8 mouse cellular contexts compared by ENCODE assay signal in genomic region chr8:105900180-105900940, GRCm38 (mm10). TPM values are rescaled to one million over a fixed set of nuclear protein-coding genes. Genes with fewer than 3 reads are reported as not detected.
DNase-seq lines count a peak whose midpoint lies in the region; ATAC-seq lines count a peak whose summit lies in the region.

TSS of gene Pskh1 (plus strand) at chr8:105900441.

- WGBS in lung, embryonic 16.5 days = 0% methylated on average over 68 of the region's 68 CpGs

- H3K9ac ChIP-seq in lung, embryonic 16.5 days (ENCODE audit: low read length) = peak within 1 kb of the TSS; percentile 97

- DNase-seq in MEL-GATA-1-ER (ENCODE audit: extremely low read depth, low read depth) = peak; percentile 82
- peak; percentile 93 for DNase-seq in cerebellum, adult 8-10 months
- peak; percentile 96 for DNase-seq in forelimb bud, embryonic 11.5 days (ENCODE audit: low read depth, low spot score)
- DNase-seq in layer of hippocampus, adult 9-10 months (ENCODE audit: low spot score) = peak; percentile 57
- peak; percentile 92 for DNase-seq in ovary, postnatal 10 days (ENCODE audit: low spot score)
- DNase-seq in thymus, postnatal 10 days (ENCODE audit: low spot score in 2 of 2) = peak; percentile 89 to 93

- H3K9me3 ChIP-seq in lung, embryonic 16.5 days (ENCODE audit: control insufficient read depth, low read length) = no peaks in the 10 kb centered on the region

- no peaks in the 10 kb centered on the region for H3K27me3 ChIP-seq in lung, embryonic 16.5 days (ENCODE audit: control insufficient read depth, insufficient read depth, low read depth, low read length)

- peak within 1 kb of the TSS; percentile 85 for H3K27ac ChIP-seq in lung, embryonic 16.5 days (ENCODE audit: low read length)

- H3K4me1 ChIP-seq in lung, embryonic 16.5 days (replicated peaks; ENCODE audit: control insufficient read depth, insufficient read depth, low read length) = peaks cover 7% of the 10 kb centered on the region

- H3K4me2 ChIP-seq in lung, embryonic 16.5 days (ENCODE audit: low read depth, low read length) = peak within 1 kb of the TSS; percentile 79

- H3K36me3 ChIP-seq in lung, embryonic 16.5 days (ENCODE audit: control insufficient read depth, insufficient read depth, low read length) = 0 out of 2 replicates have a peak, but pooled peaks cover 2% of the 10 kb centered on the region

- peak within 1 kb of the TSS; percentile 85 for H3K4me3 ChIP-seq in lung, embryonic 16.5 days (ENCODE audit: low read length)

- peak; percentile 95 to 96 for ATAC-seq in hematopoietic stem cell, adult 5-6 weeks (replicated peaks in 1 of 2; ENCODE audit: insufficient read depth in 1 of 2, low FRiP score in 2 of 2, low TSS enrichment in 1 of 2, low read depth in 1 of 2, poor library complexity in 2 of 2, severe bottlenecking in 2 of 2)
- ATAC-seq in lung, embryonic 16.5 days (ENCODE audit: low read depth) = peak; percentile 98

RNA-seq across cellular contexts. Expression of gene Pskh1, which starts in this region (rescaled TPM):
- total RNA-seq in hematopoietic stem cell, adult 5-6 weeks (2017) = 23.3 and 27.5 TPM in 2 replicates
- polyA plus RNA-seq in lung, embryonic 16.5 days (2015; fragmentation: Nextera tagmentation; extraction: Ambion mirVana) = 34.0 and 34.9 TPM in 2 replicates

Comparison
In these comparisons a context has a peak if more than half of its experiments do, and no peak if none do; other contexts are left out.
1. Peak in every context shown above with its lines: DNase-seq, ATAC-seq, H3K4me3 ChIP-seq and H3K27ac ChIP-seq.